Mouse (Mus musculus): ENCODE results near the gene Dnah10.

Gene Dnah10

GRCm38 (mm10) chr5:124868981-124869380 lies 144.1 kb downstream of the Dnah10 start:
- no peak for DNase-seq (ENCODE audit: low spot score)

DNA sequence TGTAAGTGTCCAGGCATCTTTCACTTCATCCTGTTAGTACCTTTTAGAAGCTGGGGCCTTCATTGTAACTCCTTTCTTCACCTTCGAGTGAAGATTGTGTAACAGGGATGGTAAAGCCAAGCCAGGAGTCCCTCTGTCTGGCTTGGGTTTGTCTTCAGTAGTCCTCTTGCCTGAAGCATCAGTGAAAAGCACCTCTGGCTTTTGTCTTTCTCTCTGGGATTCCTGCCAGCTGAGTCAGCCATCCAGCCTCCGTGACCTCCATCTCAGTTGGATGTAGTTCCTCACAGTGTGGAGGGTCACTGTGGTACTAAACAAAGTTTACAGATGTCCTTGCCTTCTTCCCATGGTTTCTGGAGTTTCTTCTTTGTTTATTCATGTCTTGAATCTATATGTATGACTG lies 147.1 kb downstream of the Dnah10 start:
- no peak for DNase-seq (ENCODE audit: low spot score)

GRCm38 (mm10) chr5:124873096-124873495 lies 148.2 kb downstream of the Dnah10 start:
- no peak for DNase-seq (ENCODE audit: low spot score)

- DNase-seq (ENCODE audit: low spot score), result no peak
Measured at GRCm38 (mm10) chr5:124873890-124874601, 149.2 kb downstream of the Dnah10 start.

DNA sequence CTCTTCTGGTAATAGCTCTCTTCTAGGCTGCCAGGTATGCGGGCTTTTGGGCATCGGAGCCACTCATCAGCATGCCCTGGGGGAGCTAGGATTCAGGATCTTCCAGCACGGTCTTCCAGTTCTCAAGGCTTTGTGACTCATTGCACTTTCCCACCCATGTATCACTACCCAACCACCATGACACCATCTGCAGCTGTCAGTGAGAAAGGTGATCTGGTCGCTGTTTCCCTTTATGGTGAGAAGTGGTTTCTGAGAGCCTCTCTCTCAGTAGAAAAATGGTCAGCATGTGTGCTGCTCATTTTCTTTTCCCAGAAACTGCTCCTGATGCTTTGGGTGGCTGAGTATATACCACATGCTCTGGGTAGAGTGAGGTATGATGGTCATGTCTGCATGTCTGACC lies 154.4 kb downstream of the Dnah10 start:
- DNase-seq (ENCODE audit: low spot score), result no peak

DNA sequence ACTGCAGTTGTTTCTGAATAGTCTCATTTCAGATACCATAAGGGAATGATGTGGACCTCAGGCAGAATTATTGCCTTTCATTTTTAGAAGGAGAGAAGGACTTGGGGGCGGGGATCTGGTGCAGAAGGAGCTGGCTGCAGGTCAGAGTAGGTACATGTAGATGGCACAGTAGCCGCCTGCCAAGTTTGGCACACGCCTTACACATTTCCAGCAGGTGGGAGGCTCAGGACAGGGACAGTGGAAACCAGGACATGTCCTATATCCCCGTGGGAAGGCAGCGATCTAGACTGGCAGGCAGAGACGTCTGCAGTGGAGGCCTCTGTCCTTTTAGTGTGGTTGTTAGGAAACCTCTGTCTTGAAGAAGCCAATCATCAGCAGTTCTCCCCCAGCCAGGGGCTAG lies 154.9 kb downstream of the Dnah10 start:
- no peak for DNase-seq (ENCODE audit: low spot score)

- DNase-seq (ENCODE audit: low spot score), result no peak
Measured at GRCm38 (mm10) chr5:124883877-124884276, 159.0 kb downstream of the Dnah10 start.
